Mouse (Mus musculus) heart, adult 8-10 months (tissue): ENCODE measurements around the gene Gm17175. TPM values are rescaled to one million over a fixed set of nuclear protein-coding genes. Genes with fewer than 3 reads are reported as not detected.
"Not testable (repeated sequence)": the region's sequence is repeated elsewhere in the genome, so short reads cannot be mapped to it uniquely, and the experiment has no call there.

Experiments used
- DNase-seq: peaks from one replicate; pipeline ENCODE4 v3.0.0; 2022; ENCODE audit warnings: low spot score
- total RNA-seq, 4 experiments: library from RNA; stranded (reverse); gene quantifications; 2 replicates each; pipeline ENCODE4 v1.2.4; 2022

Gm17175 gene
- not detected for total RNA-seq

- DNase-seq, result not testable (repeated sequence)
Measured at GRCm38 (mm10) chr14:51573963-51574362, at the start of gene Gm17175. Gene Gm17175, minus strand, starts transcription at chr14:51574063.

- no peak for DNase-seq
Measured at GRCm38 (mm10) chr14:51611210-51611609, 37.3 kb upstream of the Gm17175 start, which contains the start of gene Gm17078. Gene Gm17078, minus strand, starts transcription at chr14:51611310.

GRCm38 (mm10) chr14:51592039-51592438 is 18.2 kb upstream of the Gm17175 start, which contains the start of gene Gm17174:
Gene Gm17174, minus strand, starts transcription at chr14:51592139.
- DNase-seq, result not testable (repeated sequence)

GRCm38 (mm10) chr14:51552490-51552889 is 21.4 kb downstream of the Gm17175 start, which contains the start of gene Gm5622:
Gene Gm5622, plus strand, starts transcription at chr14:51552790.
- DNase-seq, result no peak

Other genes with a start within 250 kb of the Gm17175 start
- gene Gm7247, start 212.3 kb downstream of the Gm17175 start, total RNA-seq, result not detected
- not detected for gene Vmn2r88, start 163.2 kb downstream of the Gm17175 start, total RNA-seq
- gene Vmn2r89, start 122.2 kb downstream of the Gm17175 start, total RNA-seq, result not detected
- gene Gm5622, start 21.3 kb downstream of the Gm17175 start, total RNA-seq, result not detected
- gene Gm17174, start 18.1 kb upstream of the Gm17175 start, total RNA-seq, result not detected
- gene Gm17078, start 37.2 kb upstream of the Gm17175 start, total RNA-seq, result not detected
- gene Gm4181, start 61.6 kb upstream of the Gm17175 start, total RNA-seq, result not detected
- gene Gm17079, start 121.4 kb upstream of the Gm17175 start, total RNA-seq, result not detected
- not detected for gene Gm5800, start 143.1 kb upstream of the Gm17175 start, total RNA-seq
- not detected for gene Ang4, start 199.5 kb upstream of the Gm17175 start, total RNA-seq
- gene AY358078, start 226.0 kb upstream of the Gm17175 start, total RNA-seq, result not detected